Mouse (Mus musculus) thymus, adult 2 months (tissue): ENCODE measurements around the gene Rgs6.

Experiments
- CTCF ChIP-seq: fragments of 200-500 bp; IDR thresholded peaks from 2 replicates; pipeline ENCODE4 v1.5.1; 2012; ENCODE audit warnings: mild to moderate bottlenecking, control low read depth, low read length, moderate library complexity, borderline replicate concordance; ENCODE audit not compliant: control insufficient read depth, poor library complexity, insufficient read depth; ENCODE audit errors: extremely low read depth
- POLR2A ChIP-seq: fragments of 200-500 bp; IDR thresholded peaks from 2 replicates; pipeline ENCODE4 v1.6.1; 2012; ENCODE audit warnings: mild to moderate bottlenecking, low read length, control low read depth, moderate library complexity; ENCODE audit not compliant: control insufficient read depth, poor library complexity, insufficient read depth; ENCODE audit errors: extremely low read depth

GRCm38 (mm10) chr12:82640441-82640840 lies 52.3 kb downstream of the Rgs6 start:
- TF ChIP-seq POLR2A (no peak), CTCF (no peak)
